Mouse (Mus musculus): ENCODE measurements around the gene Fam69a.
A peak's percentile ranks its signal among the peaks of the same experiment; 100 is the strongest.
"Not testable (repeated sequence)": the region's sequence is repeated elsewhere in the genome, so short reads cannot be mapped to it uniquely, and the experiment has no call there.

Gene Fam69a

DNA sequence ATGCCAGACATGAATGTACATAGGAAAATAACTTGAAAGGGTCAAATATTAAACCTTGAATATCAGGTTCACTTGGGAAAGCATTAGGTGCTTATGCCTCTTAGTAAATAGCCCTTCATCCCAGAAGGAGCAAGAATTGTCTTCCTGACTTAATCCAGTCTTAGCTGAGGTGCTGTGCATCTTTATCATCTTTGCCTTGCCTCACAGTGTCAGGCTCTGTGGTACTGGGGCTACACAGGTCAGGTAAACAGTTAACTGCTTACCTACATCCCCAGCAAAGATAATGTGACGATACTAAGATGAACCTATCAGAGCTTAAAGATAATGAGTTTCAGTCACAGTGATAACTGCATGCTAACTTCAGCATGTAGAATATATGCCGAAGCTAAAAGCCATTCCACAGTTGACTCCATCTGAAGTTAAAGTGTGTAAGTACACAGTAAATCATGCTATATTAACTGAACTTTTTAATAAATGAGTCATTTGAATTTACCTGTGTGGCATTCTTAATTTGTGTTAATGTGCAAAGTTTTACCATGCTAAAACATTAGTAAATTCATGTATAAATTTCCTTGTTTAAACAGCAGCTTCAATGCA, 78.3 kb downstream of the Fam69a start:
- DNase-seq (ENCODE audit: low read depth, low spot score) = no peak

- DNase-seq (ENCODE audit: low read depth, low spot score) = no peak
Observed at GRCm38 (mm10) chr5:107904325-107904724, 82.6 kb downstream of the Fam69a start.

DNA sequence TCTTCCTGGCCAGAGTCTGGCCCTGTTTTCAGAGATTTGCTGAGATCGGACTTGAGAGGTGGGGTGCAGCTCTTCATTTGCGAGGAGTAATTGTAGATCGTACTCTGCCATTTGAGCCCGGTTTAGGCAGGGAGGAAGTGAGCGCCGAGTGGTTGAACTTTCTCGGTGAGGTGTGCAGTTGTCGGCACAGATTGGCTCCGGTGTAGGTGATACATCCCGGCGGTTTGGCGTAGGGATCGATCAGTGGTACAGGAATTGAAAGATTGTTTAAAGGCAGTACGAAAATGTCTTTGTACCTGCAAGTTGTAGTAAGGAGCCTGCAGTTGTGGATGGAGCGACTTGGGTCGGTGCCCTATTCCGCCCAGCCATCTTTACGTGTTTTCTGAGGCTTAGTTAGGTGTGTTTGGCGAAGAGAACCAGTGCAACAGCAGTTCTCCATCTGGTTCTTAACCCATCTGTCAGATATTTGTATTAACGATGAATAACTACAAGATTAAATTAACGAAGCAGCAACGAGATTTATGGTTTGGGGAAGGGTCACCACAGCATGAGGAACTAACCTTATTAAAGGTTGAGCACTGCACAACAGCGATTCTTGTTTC, 85.8 kb downstream of the Fam69a start:
- no peak for DNase-seq (ENCODE audit: low read depth, low spot score)

GRCm38 (mm10) chr5:107900206-107901013, 86.5 kb downstream of the Fam69a start, which contains the start of gene Rpl5:
Rpl5 (plus strand) TSS chr5:107900502.
- peak; percentile 93 for DNase-seq (ENCODE audit: low read depth, low spot score)

- DNase-seq (ENCODE audit: low read depth, low spot score) = no peak
Observed at GRCm38 (mm10) chr5:107896265-107896664, 90.6 kb downstream of the Fam69a start.

GRCm38 (mm10) chr5:107894676-107895075, 92.2 kb downstream of the Fam69a start:
- DNase-seq (ENCODE audit: low read depth, low spot score) = no peak

DNA sequence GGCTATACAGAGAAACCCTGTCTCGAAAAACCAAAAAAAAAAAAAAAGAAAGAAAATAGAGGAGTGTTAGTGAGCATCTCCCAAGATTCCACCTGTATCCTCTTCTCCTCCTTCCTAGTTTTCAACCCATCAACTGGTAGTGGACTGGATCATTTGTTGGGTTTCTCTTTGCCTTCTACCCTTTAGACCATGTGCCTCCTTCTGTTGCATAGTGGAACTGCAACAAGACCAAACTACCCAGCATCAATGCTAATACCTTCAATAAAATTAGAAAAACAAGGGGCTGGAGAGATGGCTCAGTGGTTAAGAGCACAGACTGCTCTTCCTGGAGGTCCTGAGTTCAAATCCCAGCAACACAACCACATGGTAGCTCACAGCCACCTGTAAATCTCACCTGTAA, 95.4 kb downstream of the Fam69a start:
- DNase-seq (ENCODE audit: low read depth, low spot score) = not testable (repeated sequence)

- DNase-seq (ENCODE audit: low read depth, low spot score) = no peak
Observed at GRCm38 (mm10) chr5:107889994-107890888, 96.6 kb downstream of the Fam69a start.

DNA sequence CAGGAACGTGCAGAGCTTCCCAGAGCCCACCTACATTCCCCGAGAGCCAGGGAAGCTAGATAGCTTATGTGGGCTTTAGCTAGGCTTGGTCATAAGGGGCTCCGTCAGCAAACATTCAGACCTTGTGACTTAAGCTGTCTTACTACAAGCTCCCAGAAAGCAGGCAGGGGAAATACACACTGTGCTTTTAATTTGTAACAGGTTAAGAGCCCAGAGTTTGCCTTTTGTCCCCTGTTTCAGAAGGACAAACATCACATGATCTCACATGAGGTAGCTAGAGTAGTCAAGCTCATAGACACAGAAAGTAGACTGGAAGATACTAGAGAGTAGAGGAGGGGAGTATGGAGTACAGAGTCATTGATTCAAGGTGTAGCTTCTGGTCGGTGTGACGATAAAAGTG, 106.2 kb downstream of the Fam69a start:
- DNase-seq (ENCODE audit: low read depth, low spot score) = no peak

DNA sequence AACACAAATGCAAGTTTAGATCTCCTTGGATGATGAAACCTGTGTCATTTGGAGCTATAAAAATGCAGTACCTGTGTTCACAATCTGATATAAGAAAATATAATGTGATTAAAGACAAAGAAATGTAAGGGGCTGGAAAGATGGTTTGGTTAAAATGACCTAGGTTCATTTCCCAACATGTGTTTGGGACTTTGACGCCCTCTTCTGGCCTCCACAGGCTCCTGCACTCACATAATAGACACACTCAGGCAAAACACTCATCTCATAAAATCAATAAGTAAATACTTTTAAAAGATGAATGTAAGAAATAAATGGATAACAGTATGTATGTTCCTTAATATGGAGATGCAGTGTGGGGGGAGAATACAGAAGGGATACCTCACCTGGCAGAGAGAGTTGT, 109.8 kb downstream of the Fam69a start:
- no peak for DNase-seq (ENCODE audit: low read depth, low spot score)

DNA sequence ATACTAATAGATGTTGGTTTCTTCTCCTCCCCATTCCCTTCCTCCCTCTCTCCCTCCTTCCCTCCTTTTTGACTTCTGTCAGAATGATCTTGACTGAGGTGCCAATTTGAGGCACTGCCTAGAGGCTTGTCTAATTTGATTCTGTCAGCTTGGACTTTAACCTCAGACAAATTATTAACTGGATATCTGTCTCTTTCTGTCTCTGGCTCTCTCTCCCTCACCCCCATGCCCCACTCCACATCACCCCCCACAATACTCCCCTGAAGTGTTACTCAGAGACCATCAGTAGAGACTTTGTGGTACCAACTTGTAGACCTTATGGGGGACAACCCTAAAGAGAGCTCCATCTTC, 111.6 kb downstream of the Fam69a start:
- no peak for DNase-seq (ENCODE audit: low read depth, low spot score)

DNA sequence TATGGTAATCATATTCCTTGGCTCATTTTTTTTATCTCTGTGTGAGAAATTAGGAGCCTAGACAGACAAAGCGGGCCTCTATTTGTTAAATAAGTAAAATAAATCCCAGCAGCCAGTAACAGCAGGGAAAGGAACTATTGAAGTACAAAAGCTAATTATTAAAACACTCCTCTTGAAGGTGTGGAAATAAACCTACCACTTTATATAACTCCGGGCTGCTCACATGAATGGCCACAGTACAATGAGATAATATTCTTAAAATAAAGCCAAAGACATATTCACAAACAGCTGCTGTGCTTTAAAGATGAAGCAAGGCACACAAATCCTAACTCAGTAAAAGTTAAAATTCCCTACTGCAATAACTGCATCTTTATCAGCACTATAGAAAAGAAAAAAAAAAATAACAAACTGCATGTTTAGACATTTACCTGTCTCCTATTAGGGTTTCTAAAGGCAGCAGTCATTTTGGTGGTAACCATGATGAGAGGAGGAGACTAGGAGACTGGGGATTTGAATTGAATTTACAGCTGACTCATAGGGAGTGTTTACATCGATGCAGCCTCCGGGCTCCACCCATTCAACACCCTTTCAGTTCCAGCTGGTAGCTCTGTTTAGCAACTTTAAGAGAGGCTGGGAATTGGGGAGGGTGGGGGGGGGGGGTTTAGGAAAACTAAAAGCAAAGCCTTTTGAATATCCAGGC, 112.2 kb downstream of the Fam69a start, which contains the start of gene Evi5:
Evi5 (minus strand) TSS at position 547 of the 700 bp plus-strand sequence.
- DNase-seq (ENCODE audit: low read depth, low spot score) = no peak

DNA sequence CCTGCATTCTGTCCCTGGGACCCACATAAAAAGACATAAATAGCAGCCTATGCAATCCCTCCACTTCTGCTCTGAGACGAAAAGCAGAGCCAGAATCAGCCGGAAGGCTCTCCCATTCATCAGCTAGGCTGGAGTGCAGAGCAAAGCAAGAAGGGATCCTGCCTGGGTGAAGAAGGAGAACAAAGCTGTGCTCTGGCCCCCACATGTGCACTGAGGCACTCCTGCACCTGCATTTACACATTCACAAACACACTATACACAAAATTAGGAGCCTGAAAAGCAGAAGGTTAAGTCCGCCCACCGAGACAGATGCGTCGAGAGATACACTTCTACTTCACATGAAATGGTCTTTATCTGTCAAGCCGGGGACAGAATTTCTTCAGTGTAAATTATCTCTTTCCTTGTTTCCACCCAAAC, 113.0 kb downstream of the Fam69a start:
- no peak for DNase-seq (ENCODE audit: low read depth, low spot score)

DNA sequence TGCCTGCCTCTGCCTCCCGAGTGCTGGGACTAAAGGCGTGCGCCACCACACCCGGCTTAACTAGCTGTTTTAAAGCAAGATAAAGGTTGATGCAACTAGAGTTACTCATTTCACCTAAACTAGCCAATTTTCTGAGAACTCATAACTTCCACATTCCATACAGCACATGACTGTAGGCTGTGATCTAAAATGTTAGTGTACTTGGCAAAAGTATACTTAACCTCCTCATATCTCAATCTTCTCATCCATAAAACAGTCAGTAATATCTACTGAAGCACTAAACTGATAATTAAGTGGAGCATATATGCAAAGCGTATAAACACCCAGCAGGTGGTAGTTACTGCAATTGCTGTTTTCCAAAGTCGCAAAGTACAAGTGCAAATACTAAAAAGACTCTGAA, 113.6 kb downstream of the Fam69a start:
- DNase-seq (ENCODE audit: low read depth, low spot score) = no peak

GRCm38 (mm10) chr5:107869701-107870100, 117.2 kb downstream of the Fam69a start:
- DNase-seq (ENCODE audit: low read depth, low spot score) = no peak

DNA sequence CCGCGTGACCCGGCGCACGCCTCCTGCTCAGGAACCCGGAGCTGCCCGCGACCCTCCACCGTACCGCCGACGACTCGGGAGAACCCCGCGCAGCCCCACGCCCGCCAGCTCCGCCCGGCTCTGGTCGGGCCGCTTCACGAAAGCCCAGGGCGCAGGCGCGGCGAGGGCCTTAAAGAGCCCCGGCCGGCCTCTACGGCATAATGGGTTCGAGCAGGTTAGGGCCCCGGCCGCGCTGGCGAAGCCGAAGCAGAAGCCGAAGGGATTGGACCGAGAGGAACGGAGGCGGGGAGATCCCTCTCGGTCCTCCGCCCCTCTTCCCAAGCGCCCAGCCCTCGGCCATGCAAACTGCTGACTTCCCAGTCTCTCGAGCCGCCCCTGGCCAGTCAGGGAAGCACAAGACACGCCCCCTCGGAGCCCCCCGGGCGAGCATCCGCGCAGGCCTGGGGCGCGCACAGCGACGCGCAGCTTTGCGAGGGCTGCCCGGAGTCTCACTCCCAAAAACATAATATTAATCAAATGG, 117.9 kb downstream of the Fam69a start:
- DNase-seq (ENCODE audit: low read depth, low spot score) = peak; percentile 65

- no peak for DNase-seq (ENCODE audit: low read depth, low spot score)
Observed at GRCm38 (mm10) chr5:107867970-107868904, 118.6 kb downstream of the Fam69a start.

DNA sequence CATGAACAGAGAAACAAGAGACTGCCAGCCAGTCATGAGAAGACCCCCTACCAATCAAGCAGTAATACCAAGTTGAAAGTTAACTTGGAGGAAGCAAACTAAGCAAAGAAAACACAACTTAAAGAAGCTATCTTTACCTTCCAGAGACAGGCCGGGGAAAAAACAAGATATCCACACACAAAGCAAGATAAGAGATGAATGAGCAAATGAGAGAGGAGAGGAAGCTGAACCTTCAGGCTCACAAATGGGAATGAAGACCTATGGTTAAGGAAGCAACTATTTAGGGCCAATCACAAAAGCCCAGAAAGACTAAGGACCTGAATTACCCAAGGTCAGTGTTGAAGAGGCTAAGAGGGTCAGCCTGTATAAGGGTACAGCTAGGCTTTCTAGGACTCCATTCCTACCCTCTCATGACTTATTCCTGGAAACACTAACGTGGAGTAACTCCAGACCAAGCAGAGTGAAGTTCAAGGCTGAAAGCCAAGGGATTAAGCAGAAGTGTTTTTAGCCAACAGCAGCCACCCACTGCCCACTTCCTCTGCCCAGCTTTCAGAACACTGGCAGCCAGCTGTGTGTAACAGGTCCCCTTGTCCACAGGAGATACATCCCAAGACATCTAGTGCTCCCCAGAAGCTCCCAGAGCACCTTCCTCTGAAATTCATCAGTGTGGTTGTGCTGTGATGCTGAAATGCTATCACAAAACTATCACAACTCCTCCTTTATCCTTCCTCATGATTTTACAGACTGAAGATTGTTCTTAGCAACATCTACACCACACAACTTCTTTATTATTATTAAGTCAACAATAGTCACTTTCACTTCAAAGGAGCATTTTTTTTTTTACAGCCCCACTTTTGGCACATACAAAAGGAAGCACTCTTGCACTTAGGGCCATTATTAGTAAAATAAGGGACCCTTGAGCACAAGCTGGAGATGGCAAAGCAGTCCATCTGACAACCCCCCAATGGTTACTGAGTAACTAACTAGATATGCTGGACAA, 120.5 kb downstream of the Fam69a start:
- no peak for DNase-seq (ENCODE audit: low read depth, low spot score)

DNA sequence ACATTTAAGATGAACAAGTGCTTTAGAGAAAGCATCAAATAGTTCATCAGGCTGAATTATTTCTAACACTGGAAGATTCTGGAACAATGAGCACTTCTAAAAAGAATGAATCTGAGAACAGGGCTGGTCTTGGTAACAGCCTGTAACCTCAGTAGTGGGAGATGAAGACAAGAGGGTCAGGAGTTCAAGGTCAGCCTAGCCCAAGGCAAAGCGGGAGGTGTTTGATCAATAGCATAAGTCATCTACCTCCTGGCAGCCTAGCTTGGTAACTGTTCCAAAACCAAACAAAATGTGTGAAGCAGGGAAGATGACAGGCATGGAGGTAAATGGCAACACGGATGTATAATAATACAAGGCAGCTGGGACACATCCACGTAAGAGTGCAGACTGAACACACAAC, 122.9 kb downstream of the Fam69a start:
- DNase-seq (ENCODE audit: low read depth, low spot score) = no peak
